Mouse (Mus musculus) Patski (cell line): ENCODE measurements around the gene Cryge. TPM values are rescaled to one million over a fixed set of nuclear protein-coding genes. Genes with fewer than 3 reads are reported as not detected.

Experiments used
- ATAC-seq: fragments of 100-300 bp; one replicate; pipeline ENCODE4 v1.8.0; 2021
- CTCF ChIA-PET: fragments of 350-600 bp; sonication (Branson Sonifier 250); formaldehyde crosslinking; loops from one replicate; lab custom pipeline; 2022; ENCODE audit warnings: inconsistent platforms; lab: Charles Lee
- POLR2A ChIA-PET: fragments of 350-600 bp; sonication (Branson Sonifier 250); formaldehyde crosslinking; loops from one replicate; lab custom pipeline; 2022; ENCODE audit warnings: antibody characterized with exemption, inconsistent platforms; lab: Charles Lee
- DNase-seq: peaks from one replicate; pipeline ENCODE4 v3.0.0-alpha.2; 2011; ENCODE audit warnings: low read depth, low spot score
- H3K27me3 ChIP-seq: fragments of 371-371 bp; one replicate; pipeline ENCODE4 v1.5.1; 2021
- CTCF ChIP-seq: fragments of 100-300 bp; IDR thresholded peaks from one replicate; pipeline ENCODE4 v1.5.1; 2021
- in situ Hi-C: fragments of 300-500 bp; cut with MboI; formaldehyde crosslinking; loops from 3 replicates; pipeline ENCODE4 v1.11.1; 2018; ENCODE audit warnings: low pct_unique_long_range_greater_than_20kb, mixed read lengths
- polyA plus RNA-seq: library from polyadenylated mRNA; unstranded; gene quantifications from one replicate; pipeline ENCODE4 v1.2.3, GENCODE M21; 2021

The Cryge gene
- polyA plus RNA-seq, 1 experiment from 2014 or later, result not detected

DNA sequence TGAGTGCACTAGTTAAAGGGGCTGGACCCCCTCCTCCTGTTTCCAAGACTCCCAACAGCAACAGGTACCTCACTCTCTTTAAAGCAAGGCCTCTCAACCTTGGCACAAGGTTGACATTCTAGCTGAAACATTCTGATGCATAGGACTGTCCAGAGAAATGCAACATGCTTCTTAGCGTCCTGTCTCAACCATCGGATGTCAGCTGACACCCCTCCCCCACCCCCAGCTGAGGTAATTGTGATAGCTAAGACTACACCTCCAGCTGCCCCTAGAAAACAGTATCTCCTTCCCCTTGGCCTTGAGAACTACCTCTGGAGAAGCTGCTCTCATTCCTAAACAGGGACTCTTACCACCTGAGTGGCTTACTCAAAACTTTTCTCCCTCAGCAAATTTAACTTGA, 1.2 kb upstream of the Cryge start:
- TF ChIP-seq CTCF, result no peak
- peaks cover 32% of the 10 kb centered on the region for H3K27me3 ChIP-seq
- in situ Hi-C loops, result no loop called here
- ChIA-PET CTCF (interaction anchor here (0.9 to 2.1 kb wide), 2 partner anchors 61 to 126 kb away, joined by 3 to 6 read pairs; no protein-coding TSS in a partner anchor), POLR2A (interaction anchor here (0.5 kb wide), 1 partner anchor 127 kb away, joined by 3 read pairs; no protein-coding TSS in a partner anchor)
- ATAC-seq (no peak), DNase-seq (no peak)

DNA sequence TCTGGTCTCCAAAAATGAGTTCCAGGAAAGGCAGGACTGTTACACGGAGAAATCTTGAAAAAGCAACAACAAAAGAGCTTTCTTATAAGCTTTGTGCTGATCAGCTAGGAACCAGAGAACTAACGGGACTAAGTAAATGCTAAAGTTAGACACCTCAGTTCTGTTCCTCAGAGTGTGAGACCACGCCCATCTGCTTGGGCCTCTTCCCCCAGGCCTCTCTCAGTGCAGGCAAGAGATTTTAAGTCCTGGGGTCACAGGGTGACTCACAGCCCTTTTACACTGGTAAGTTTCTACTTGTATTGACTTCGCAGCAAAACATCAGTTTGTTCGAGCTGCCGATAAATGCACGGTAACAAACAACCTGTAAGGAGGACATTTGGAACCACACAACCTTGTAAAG, 747 bp upstream of the Cryge start:
- in situ Hi-C loops, result no loop called here
- peaks cover 34% of the 10 kb centered on the region for H3K27me3 ChIP-seq
- no peak for TF ChIP-seq CTCF
- ATAC-seq, result no peak
- CTCF ChIA-PET, result interaction anchor here (0.9 to 2.1 kb wide), 2 partner anchors 61 to 127 kb away, joined by 3 to 6 read pairs; no protein-coding TSS in a partner anchor
- POLR2A ChIA-PET, result interaction anchor here (0.5 kb wide), 1 partner anchor 127 kb away, joined by 3 read pairs; no protein-coding TSS in a partner anchor
- no peak for DNase-seq

DNA sequence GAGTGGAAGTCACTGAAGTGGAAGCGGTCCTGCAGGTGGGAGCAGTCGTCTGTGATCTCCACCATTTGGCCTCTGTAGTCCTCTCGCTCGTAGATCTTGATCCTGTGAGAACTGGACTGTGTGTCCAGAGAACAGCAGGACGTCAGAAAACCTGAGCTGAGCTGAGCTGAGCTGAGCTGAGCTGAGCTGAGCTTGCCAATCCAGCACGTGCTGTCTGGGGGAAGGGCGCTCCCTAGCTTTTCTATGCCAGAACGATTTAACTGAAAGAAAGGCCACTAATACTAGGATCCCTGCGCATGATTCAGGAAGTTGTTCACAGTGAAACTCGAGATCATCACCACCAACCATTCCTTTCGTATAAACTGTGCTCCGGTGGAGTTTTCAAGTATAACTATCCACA, 2.2 kb downstream of the Cryge start:
- in situ Hi-C loops, result loop anchor here (5.0 kb wide), 1 partner anchor 129 kb away; no protein-coding TSS in a partner anchor
- DNase-seq (no peak), ATAC-seq (no peak)
- ChIA-PET POLR2A (interaction anchor here (0.7 kb wide), 1 partner anchor 86 kb away, joined by 3 read pairs; no protein-coding TSS in a partner anchor), CTCF (interaction anchor here (1.1 to 1.2 kb wide), 4 partner anchors 53 to 130 kb away, joined by 3 read pairs; no protein-coding TSS in a partner anchor)
- peaks cover 31% of the 10 kb centered on the region for H3K27me3 ChIP-seq
- TF ChIP-seq CTCF, result no peak

DNA sequence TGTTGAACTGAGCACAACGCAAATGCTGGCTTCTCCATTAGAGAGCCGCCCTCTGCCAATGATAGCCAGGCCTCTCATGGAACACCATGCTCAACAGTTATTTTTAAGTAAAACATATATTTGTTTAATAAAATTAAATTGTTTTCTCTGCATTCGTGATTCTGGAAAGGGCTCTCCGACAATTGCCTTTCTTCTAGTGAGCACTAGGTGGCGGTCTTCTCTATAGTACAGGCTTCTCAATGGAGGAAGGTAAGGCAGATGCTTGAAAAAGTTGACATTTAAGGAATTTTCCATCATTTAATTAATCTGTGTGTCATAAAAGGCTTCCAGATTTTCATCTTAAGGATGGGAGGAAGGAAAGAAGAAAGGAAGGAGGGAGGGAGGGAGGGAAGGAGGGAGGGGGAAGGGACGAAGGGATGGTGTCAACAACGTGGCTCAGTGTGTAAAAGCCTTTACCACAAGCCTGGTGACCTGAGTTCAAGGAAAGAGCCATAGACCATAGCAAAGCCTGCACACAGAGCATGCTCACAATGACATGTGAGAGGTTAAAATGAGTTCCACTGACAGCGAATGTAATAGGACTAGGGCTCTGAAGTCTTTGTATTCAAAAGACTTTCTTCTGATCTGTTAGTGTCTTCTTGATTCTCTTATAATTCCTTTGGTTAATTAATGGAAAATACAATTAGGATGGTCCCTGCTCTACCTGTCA, 4.4 kb downstream of the Cryge start:
- peaks cover 26% of the 10 kb centered on the region for H3K27me3 ChIP-seq
- ATAC-seq (no peak), DNase-seq (peak; percentile 4)
- TF ChIP-seq CTCF, result peak; percentile 80
- in situ Hi-C loops, result loop anchor here (5.0 kb wide), 1 partner anchor 131 kb away; no protein-coding TSS in a partner anchor
- CTCF ChIA-PET, result interaction anchor here (1.5 to 1.8 kb wide), 2 partner anchors 11 to 133 kb away, joined by 3 to 12 read pairs; no protein-coding TSS in a partner anchor
- POLR2A ChIA-PET, result interaction anchor here (1.5 kb wide), 1 partner anchor 133 kb away, joined by 3 read pairs; no protein-coding TSS in a partner anchor

DNA sequence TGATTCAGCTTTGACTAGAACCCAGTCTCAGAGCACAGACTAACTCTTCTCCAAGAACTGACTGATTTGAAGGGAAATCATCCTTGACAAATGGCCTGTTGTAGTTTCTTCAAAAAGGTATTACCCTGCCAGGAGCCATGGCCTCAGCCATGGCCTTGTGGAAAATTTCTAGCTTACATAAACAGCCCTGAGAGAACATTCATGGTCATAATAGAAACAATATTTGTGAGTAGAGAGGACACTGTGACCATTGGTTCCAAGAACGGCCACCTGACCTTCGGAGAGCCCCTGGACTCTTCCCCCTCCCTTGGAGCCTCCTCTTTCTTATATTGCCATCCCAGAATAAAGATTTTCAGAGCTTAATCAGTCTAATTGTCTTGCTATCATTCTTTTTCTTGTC, 7.5 kb downstream of the Cryge start:
- no peak for TF ChIP-seq CTCF
- ChIA-PET CTCF (no interaction called here), POLR2A (no interaction called here)
- peaks cover 20% of the 10 kb centered on the region for H3K27me3 ChIP-seq
- no peak for DNase-seq
- ATAC-seq, result no peak
- in situ Hi-C loops, result no loop called here

DNA sequence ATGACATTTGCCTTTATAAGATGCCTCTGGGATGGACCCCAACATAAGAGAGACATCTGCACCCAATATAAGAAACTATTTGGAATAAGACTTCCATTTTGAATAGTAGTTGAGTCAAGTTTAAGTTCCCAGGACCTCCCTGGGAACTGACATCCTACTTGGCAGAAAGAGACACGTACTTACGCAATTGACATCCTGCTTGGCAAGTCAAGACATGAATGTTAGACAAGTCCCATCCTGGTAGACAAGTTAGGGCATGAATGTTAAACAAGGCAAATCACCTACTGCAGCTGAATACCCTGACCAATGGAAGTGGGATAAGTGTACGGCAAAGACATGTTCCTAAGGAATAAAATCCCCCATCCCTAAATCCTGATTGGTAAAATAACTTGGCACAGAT, 9.1 kb downstream of the Cryge start:
- no peak for TF ChIP-seq CTCF
- POLR2A ChIA-PET, result no interaction called here
- DNase-seq, result no peak

DNA sequence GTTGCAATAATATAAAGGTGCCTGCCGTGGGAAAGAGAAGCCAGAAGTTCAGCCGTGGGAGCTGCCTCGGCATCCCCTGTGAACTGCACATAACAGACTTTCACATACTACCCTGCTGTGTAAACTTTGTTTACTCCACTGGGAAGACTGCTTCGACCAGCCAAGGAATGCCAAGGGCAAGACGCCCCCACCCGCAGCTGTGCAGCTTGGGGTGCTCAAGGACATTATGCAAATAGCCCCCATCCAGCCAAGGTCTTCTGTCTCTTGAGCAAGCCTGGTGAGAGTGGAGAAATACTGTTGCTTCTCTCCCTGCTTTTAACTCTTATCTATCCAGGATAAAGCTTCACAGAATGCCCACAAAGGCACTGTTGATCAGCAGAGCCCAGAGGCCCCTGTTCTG, 10.1 kb downstream of the Cryge start:
- CTCF ChIA-PET, result no interaction called here

More for the DNA sequence above, 9.1 kb downstream of the Cryge start:
- in situ Hi-C loops, result no loop called here
- CTCF ChIA-PET, result no interaction called here
- H3K27me3 ChIP-seq, result peaks cover 13% of the 10 kb centered on the region
- no peak for ATAC-seq

DNA sequence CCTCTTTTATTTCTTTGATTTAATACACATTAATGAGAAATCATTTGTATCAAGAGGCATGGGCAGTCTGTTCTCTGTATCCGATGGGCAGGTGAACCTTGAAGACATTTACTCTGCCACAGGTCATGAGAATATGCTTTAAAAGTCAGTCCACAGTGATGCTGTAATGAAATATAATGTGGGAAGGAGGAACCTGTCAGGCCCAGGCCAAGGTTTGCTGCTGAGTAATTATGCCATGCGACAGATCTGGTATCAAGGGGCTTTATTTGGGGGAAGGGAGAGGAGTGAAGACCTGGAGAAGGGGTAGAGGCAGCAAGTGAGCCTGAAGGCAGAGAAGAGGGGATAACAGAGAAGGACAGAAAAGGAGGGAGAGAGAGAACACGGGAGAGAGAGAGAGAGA, 11.3 kb downstream of the Cryge start:
- DNase-seq (no peak), ATAC-seq (no peak)
- in situ Hi-C loops, result no loop called here
- TF ChIP-seq CTCF, result no peak
- POLR2A ChIA-PET, result interaction anchor here (0.6 kb wide), 1 partner anchor 358 kb away, joined by 3 read pairs; no protein-coding TSS in a partner anchor
- H3K27me3 ChIP-seq, result peaks cover 19% of the 10 kb centered on the region
- CTCF ChIA-PET, result no interaction called here

More for the DNA sequence above, 10.1 kb downstream of the Cryge start:
- no peak for DNase-seq
- no peak for ATAC-seq
- TF ChIP-seq CTCF, result no peak
- POLR2A ChIA-PET, result no interaction called here
- H3K27me3 ChIP-seq, result peaks cover 20% of the 10 kb centered on the region
- in situ Hi-C loops, result no loop called here

DNA sequence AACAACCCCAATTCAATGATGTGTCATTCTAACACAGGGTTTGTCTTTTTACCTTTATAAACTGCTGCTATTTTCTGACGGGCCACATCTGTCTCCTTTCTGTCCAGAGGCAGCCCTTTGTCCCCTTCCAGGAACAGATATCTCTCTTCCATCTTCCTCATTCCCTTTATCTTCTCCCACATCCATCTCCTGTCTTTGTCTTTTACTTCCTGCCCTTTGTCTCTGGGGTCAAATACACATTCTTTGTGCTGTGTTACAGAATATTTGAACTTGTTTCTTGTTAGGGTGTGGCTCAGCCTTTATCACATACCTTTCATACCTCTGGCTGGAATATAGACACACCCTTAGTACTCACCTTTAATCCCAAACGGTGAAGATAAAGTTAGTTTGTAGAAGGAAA, 13.4 kb downstream of the Cryge start:
- no peak for ATAC-seq
- DNase-seq, result no peak
- in situ Hi-C loops, result no loop called here

DNA sequence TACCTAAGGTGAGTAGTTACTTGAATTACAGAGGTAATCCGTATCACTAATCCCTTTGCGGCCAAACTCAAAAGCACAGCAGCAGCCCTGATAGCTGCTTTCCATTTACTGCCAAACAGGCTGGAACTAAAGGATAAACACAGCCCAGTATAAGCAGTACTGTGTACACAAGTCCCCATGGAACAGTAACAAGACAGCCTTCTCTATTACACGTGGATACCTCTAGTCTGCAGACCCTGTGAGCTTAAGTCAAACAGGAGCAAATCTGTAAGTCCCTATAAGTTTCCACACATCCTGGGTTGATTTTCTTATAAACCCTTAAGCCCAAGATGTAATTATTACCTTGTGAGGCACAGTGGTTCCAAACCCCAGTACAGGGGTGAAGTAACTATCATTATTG, 15.4 kb downstream of the Cryge start:
- peaks cover 27% of the 10 kb centered on the region for H3K27me3 ChIP-seq
- TF ChIP-seq CTCF, result no peak
- no peak for ATAC-seq
- ChIA-PET POLR2A (no interaction called here), CTCF (interaction anchor here (1.0 to 1.3 kb wide), 2 partner anchors 12 to 150 kb away, joined by 3 read pairs; no protein-coding TSS in a partner anchor)
- no peak for DNase-seq
- in situ Hi-C loops, result no loop called here

More for the DNA sequence above, 13.4 kb downstream of the Cryge start:
- CTCF ChIA-PET, result interaction anchor here (1.7 kb wide), 1 partner anchor 142 kb away, joined by 5 read pairs; no protein-coding TSS in a partner anchor
- H3K27me3 ChIP-seq, result peaks cover 15% of the 10 kb centered on the region
- TF ChIP-seq CTCF, result no peak
- POLR2A ChIA-PET, result no interaction called here
